10 mouse cellular contexts compared by ENCODE assay signal in the genomic region with DNA sequence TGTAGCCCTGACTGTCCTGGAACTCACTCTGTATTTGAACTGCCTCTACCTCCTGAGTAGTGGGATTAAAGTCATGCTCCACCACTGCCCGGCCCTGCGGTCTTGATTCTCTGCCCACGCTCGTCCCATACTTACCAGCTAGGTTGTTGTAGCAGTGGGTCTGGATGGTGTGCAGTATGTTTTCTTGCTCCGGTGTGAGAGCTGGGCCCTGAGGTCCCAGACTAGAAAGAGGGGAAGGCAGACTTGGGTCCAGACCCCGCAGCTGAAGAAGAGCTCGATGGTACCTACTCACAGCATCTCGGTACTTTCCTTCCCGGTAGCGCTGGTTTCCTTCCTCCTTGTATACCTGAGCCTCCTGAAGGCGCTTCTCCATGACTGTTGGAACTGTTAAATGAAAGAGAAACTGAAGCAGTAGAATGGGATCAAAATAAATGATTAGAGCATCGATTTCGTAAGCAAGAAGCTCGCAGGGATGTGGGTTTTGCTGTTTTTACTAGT. TPM values are rescaled to one million over a fixed set of nuclear protein-coding genes. Genes with fewer than 3 reads are reported as not detected.
DNase-seq lines count a peak whose midpoint lies in the region; ATAC-seq and TF ChIP-seq lines count a peak whose summit lies in the region.
"Had no signal": no experiment of that assay in that cellular context is flagged by ENCODE, and none has a peak within 500 bp of the region (broad histone marks: within the 10 kb centered on the region; RNA-seq: fewer than 3 reads in every experiment).

No protein-coding gene starts in this region.

- peak overlapping the region; percentile 88 for H3K4me2 ChIP-seq in kidney, embryonic 15.5 days
- H3K4me2 ChIP-seq in midbrain, embryonic 12.5 days (replicated peaks), result peak overlapping the region; percentile 94

- 19% methylated on average over 14 of the region's 14 CpGs for WGBS in kidney, embryonic 15.5 days
- 5% methylated on average over 14 of the region's 14 CpGs for WGBS in bone marrow, adult 2 months
- WGBS in hindbrain, embryonic 10.5 days, result 37% methylated on average over 14 of the region's 14 CpGs
- WGBS in midbrain, embryonic 12.5 days, result 32% methylated on average over 14 of the region's 14 CpGs

- no peaks in the 10 kb centered on the region for H3K9me3 ChIP-seq in kidney, embryonic 15.5 days (replicated peaks)
- H3K9me3 ChIP-seq in hindbrain, embryonic 10.5 days, result no peaks in the 10 kb centered on the region
- no peaks in the 10 kb centered on the region for H3K9me3 ChIP-seq in midbrain, embryonic 12.5 days

- ATAC-seq in kidney, embryonic 15.5 days (replicated peaks; ENCODE audit: low FRiP score), result no peak
- ATAC-seq in midbrain, embryonic 12.5 days (ENCODE audit: low FRiP score, low read depth), result no peak

- peaks cover 43% of the 10 kb centered on the region for H3K4me1 ChIP-seq in kidney, embryonic 15.5 days
- peaks cover 1% of the 10 kb centered on the region; the same call in 1 of the 2 replicates for H3K4me1 ChIP-seq in bone marrow, adult 2 months (ENCODE audit: control insufficient read depth, insufficient read depth, low read length)
- H3K4me1 ChIP-seq in hindbrain, embryonic 10.5 days (replicated peaks), result peaks cover 48% of the 10 kb centered on the region
- H3K4me1 ChIP-seq in midbrain, embryonic 12.5 days, result peaks cover 55% of the 10 kb centered on the region

- peak overlapping the region; percentile 88 for H3K4me3 ChIP-seq in kidney, embryonic 15.5 days (replicated peaks)
- peak overlapping the region; percentile 98 for H3K4me3 ChIP-seq in bone marrow, adult 2 months (replicated peaks; ENCODE audit: control insufficient read depth, low read depth, low read length)
- H3K4me3 ChIP-seq in hindbrain, embryonic 10.5 days, result peak overlapping the region; percentile 100
- peak overlapping the region; percentile 100 for H3K4me3 ChIP-seq in midbrain, embryonic 12.5 days

- no peak for TF ChIP-seq CTCF in bone marrow, adult 2 months (IDR thresholded peaks at IDR 0.05; ENCODE audit: control insufficient read depth, insufficient read depth, low read length)

- H3K36me3 ChIP-seq in kidney, embryonic 15.5 days, result peaks cover 45% of the 10 kb centered on the region
- H3K36me3 ChIP-seq in hindbrain, embryonic 10.5 days, result peaks cover 54% of the 10 kb centered on the region
- peaks cover 37% of the 10 kb centered on the region for H3K36me3 ChIP-seq in midbrain, embryonic 12.5 days

- H3K9ac ChIP-seq in kidney, embryonic 15.5 days, result peak overlapping the region; percentile 82
- peak overlapping the region; percentile 86 for H3K9ac ChIP-seq in midbrain, embryonic 12.5 days (replicated peaks)

- peak overlapping the region; percentile 100 for H3K27ac ChIP-seq in kidney, embryonic 15.5 days
- H3K27ac ChIP-seq in bone marrow, adult 2 months (ENCODE audit: control insufficient read depth, insufficient read depth, low read depth, low read length, poor library complexity), result peak overlapping the region; percentile 44
- H3K27ac ChIP-seq in hindbrain, embryonic 10.5 days, result peak overlapping the region; percentile 98
- H3K27ac ChIP-seq in midbrain, embryonic 12.5 days (replicated peaks), result peak overlapping the region; percentile 99

- H3K27me3 ChIP-seq in kidney, embryonic 15.5 days, result no peaks in the 10 kb centered on the region
- H3K27me3 ChIP-seq in hindbrain, embryonic 10.5 days (ENCODE audit: insufficient read depth, poor library complexity, severe bottlenecking), result no peaks in the 10 kb centered on the region
- no peaks in the 10 kb centered on the region for H3K27me3 ChIP-seq in midbrain, embryonic 12.5 days

- no peak for TF ChIP-seq POLR2A in bone marrow, adult 2 months (IDR thresholded peaks at IDR 0.05; ENCODE audit: borderline replicate concordance, control insufficient read depth, low read depth, low read length)

- DNase-seq in kidney, postnatal 36 days, result no peak
- no peak for DNase-seq in hindbrain, embryonic 10.5 days (ENCODE audit: low spot score)
- DNase-seq in right cerebral cortex, adult 2 months (ENCODE audit: low spot score in 2 of 2), result no peak
- DNase-seq in gastrocnemius, adult 8-10 months (ENCODE audit: low spot score in 2 of 2), result no peak
- no peak for DNase-seq in cerebellum, adult 11-12 months

RNA-seq across cellular contexts. Expression of gene Ttc9c, which starts 0.8 kb away (rescaled TPM):
- 61.7 and 62.7 TPM in 2 replicates for polyA plus RNA-seq in kidney, embryonic 15.5 days (2015; fragmentation: Nextera tagmentation; extraction: Ambion mirVana)
- 18.1 and 20.3 TPM in 2 replicates for polyA plus RNA-seq in bone marrow, adult 2 months (2011; ENCODE audit: insufficient read depth, insufficient read length, low replicate concordance, missing spikeins)
- 52.0 and 67.5 TPM in 2 replicates for polyA plus RNA-seq in hindbrain, embryonic 10.5 days (2016; fragmentation: Nextera tagmentation; extraction: Ambion mirVana)
- 65.7 and 69.9 TPM in 2 replicates for polyA plus RNA-seq in midbrain, embryonic 12.5 days (2016; fragmentation: Nextera tagmentation; extraction: Ambion mirVana)
- 10 to 100 TPM; 11.4 to 12.7 (median 11.9) TPM for total RNA-seq in gastrocnemius, adult 8-10 months (2022)

RNA-seq across cellular contexts. Expression of gene Hnrnpul2, which starts 1.5 kb away (rescaled TPM):
- 5.6 and 6.4 TPM in 2 replicates for polyA plus RNA-seq in kidney, embryonic 15.5 days (2015; fragmentation: Nextera tagmentation; extraction: Ambion mirVana)
- polyA plus RNA-seq in bone marrow, adult 2 months (2011; ENCODE audit: insufficient read depth, insufficient read length, low replicate concordance, missing spikeins), result 62.2 and 84.9 TPM in 2 replicates
- polyA plus RNA-seq in hindbrain, embryonic 10.5 days (2016; fragmentation: Nextera tagmentation; extraction: Ambion mirVana), result 4.1 and 4.5 TPM in 2 replicates
- 6.0 and 6.4 TPM in 2 replicates for polyA plus RNA-seq in midbrain, embryonic 12.5 days (2016; fragmentation: Nextera tagmentation; extraction: Ambion mirVana)
- 10 to 100 TPM; 38.1 to 45.6 (median 44.3) TPM for total RNA-seq in gastrocnemius, adult 8-10 months (2022)

RNA-seq across cellular contexts. Expression of gene AC129217.1, which starts 11.2 kb away (rescaled TPM):
- not detected in 2 replicates for polyA plus RNA-seq in kidney, embryonic 15.5 days (2015; fragmentation: Nextera tagmentation; extraction: Ambion mirVana)
- polyA plus RNA-seq in bone marrow, adult 2 months (2011; ENCODE audit: insufficient read depth, insufficient read length, low replicate concordance, missing spikeins), result 6.4 and 8.2 TPM in 2 replicates
- polyA plus RNA-seq in hindbrain, embryonic 10.5 days (2016; fragmentation: Nextera tagmentation; extraction: Ambion mirVana), result 0.31 TPM in 1 of 2 replicates, not detected in the other
- not detected in 2 replicates for polyA plus RNA-seq in midbrain, embryonic 12.5 days (2016; fragmentation: Nextera tagmentation; extraction: Ambion mirVana)
- 1 to 10 TPM in 1 of 4 experiments, not detected in 3; 2.0 TPM for total RNA-seq in gastrocnemius, adult 8-10 months (2022)
- total RNA-seq: megakaryocyte-erythroid progenitor cell, adult 5-6 weeks had no signal
- polyA plus RNA-seq: activated CD4-positive, CD25-positive, alpha-beta regulatory T cell, adult 4 months had no signal

RNA-seq across cellular contexts. Expression of gene Zbtb3, which starts 16.0 kb away (rescaled TPM):
- 5.1 and 5.7 TPM in 2 replicates for polyA plus RNA-seq in kidney, embryonic 15.5 days (2015; fragmentation: Nextera tagmentation; extraction: Ambion mirVana)
- polyA plus RNA-seq in bone marrow, adult 2 months (2011; ENCODE audit: insufficient read depth, insufficient read length, low replicate concordance, missing spikeins), result 1.1 and 3.0 TPM in 2 replicates
- 7.2 and 8.3 TPM in 2 replicates for polyA plus RNA-seq in hindbrain, embryonic 10.5 days (2016; fragmentation: Nextera tagmentation; extraction: Ambion mirVana)
- polyA plus RNA-seq in midbrain, embryonic 12.5 days (2016; fragmentation: Nextera tagmentation; extraction: Ambion mirVana), result 8.3 and 8.8 TPM in 2 replicates
- total RNA-seq in gastrocnemius, adult 8-10 months (2022), result 1 to 10 TPM in 1 of 4 experiments, under 1 TPM in 3; 0.82 to 1.1 (median 0.90) TPM

RNA-seq across cellular contexts. Expression of gene Bscl2, which starts 18.9 kb away (rescaled TPM):
- 52.1 and 58.1 TPM in 2 replicates for polyA plus RNA-seq in kidney, embryonic 15.5 days (2015; fragmentation: Nextera tagmentation; extraction: Ambion mirVana)
- 19.8 and 46.2 TPM in 2 replicates for polyA plus RNA-seq in bone marrow, adult 2 months (2011; ENCODE audit: insufficient read depth, insufficient read length, low replicate concordance, missing spikeins)
- polyA plus RNA-seq in hindbrain, embryonic 10.5 days (2016; fragmentation: Nextera tagmentation; extraction: Ambion mirVana), result 55.8 and 64.3 TPM in 2 replicates
- polyA plus RNA-seq in midbrain, embryonic 12.5 days (2016; fragmentation: Nextera tagmentation; extraction: Ambion mirVana), result 68.0 and 68.7 TPM in 2 replicates
- 10 to 100 TPM; 14.7 to 23.9 (median 20.0) TPM for total RNA-seq in gastrocnemius, adult 8-10 months (2022)

Comparison
In these comparisons a context has a peak if more than half of its experiments do, and no peak if none do; other contexts are left out.
1. H3K27ac ChIP-seq: peak in every context shown above with its lines; median percentile 100 in kidney, embryonic 15.5 days; 99 in midbrain, embryonic 12.5 days; 98 in hindbrain, embryonic 10.5 days; 44 in bone marrow, adult 2 months.